Mouse (Mus musculus) thymus, postnatal 25 days (tissue): Measurements from ENCODE around the gene Cfap97d1.
"Not testable (repeated sequence)": the region's sequence is repeated elsewhere in the genome, so short reads cannot be mapped to it uniquely, and the experiment has no call there.

Source experiments
- DNase-seq: peaks from one replicate; pipeline ENCODE4 v3.0.0; 2022

Cfap97d1 gene

DNA sequence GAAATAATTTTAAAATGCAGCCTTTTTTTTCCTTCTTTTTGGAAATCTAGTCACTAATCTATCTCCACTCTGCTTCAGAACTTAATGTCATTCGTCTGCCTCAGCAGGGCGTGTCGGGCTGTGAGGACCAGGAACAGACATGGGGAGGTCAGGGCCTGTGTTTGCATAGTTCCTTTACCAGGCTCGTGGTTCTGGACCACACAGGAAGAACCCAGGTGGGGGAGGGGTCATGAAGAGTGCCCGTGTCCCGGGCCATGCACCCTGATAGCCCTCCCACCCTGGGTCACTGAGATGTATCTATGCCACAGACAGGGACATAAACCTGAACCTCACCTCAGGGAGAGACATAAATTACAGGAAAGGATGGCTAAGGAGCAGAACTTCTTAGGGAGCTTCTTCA lies 9.9 kb upstream of the Cfap97d1 start:
- DNase-seq: no peak

GRCm38 (mm10) chr11:101974923-101975322 lies 9.2 kb upstream of the Cfap97d1 start:
- no peak for DNase-seq

DNA sequence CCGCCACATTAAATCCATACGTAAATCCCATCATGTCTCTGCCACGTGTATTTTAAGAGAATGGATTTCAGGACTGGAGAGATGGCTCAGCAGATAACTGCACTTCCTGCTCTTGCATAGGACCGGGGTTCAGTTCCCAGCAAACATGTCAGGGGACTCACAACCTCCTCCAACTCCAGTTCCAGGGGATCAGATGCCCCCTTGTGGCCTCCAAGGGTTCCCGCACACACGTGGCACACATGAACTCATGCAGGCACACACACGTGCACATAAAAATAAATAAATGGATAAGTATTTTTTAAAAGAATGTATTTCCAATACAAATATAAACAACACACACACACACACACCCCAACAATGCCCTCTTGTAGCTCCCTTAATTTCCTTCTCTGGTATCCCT lies 7.1 kb upstream of the Cfap97d1 start:
- DNase-seq: no peak

DNA sequence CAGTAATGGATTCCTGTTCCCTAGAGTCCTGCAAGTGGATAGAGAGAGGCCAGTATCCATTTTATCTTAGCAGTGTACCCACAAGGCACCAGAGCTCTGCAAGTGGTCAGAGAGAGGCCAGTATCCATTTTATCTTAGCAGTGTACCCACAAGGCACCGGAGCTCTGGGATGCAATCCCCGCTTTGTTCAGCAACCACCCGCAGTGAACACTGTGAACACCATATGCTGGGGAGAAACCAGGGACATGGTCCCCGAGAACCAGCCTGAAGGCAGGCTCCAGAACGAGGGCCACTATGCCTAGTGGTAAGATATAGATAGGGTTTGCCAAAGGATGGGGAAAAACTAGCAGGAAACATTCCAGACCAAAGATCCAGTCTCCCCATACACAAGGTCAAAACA lies 4.9 kb upstream of the Cfap97d1 start:
- no peak for DNase-seq

DNA sequence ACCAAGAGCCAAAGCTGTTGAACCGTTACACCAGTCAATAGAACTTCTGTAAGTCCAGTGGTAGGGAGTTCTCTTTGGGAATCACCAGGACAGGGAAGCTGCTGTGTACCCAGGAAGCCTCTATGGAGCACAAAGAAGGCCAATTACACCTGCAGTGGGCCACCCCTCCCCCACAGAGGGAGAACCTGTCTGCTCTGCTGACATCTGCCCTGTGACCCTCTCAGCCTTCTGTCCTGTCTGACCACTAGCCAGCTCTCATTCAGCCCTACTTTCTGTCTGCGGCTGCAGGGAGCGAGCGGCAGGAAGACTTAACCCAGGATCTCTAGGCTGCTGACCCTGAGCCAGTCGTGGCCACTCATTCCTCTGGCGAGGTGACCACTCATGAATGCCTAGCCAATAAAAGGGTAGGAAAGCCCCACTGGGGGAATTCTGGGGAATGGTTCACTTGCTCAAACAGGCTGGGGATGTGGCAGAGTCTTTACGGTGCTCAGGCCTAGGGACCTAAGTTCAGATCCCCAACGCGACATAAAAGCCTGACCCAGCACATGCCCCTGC lies 3.4 kb upstream of the Cfap97d1 start:
- no peak for DNase-seq

GRCm38 (mm10) chr11:101981850-101982249 lies 2.2 kb upstream of the Cfap97d1 start:
- no peak for DNase-seq

- DNase-seq: no peak
Observed at GRCm38 (mm10) chr11:101982981-101983411, 1.1 kb upstream of the Cfap97d1 start.

GRCm38 (mm10) chr11:101983431-101983921 lies 603 bp upstream of the Cfap97d1 start:
- DNase-seq: no peak

- not testable (repeated sequence) for DNase-seq
Observed at GRCm38 (mm10) chr11:101985450-101985849, 1.4 kb downstream of the Cfap97d1 start.

DNA sequence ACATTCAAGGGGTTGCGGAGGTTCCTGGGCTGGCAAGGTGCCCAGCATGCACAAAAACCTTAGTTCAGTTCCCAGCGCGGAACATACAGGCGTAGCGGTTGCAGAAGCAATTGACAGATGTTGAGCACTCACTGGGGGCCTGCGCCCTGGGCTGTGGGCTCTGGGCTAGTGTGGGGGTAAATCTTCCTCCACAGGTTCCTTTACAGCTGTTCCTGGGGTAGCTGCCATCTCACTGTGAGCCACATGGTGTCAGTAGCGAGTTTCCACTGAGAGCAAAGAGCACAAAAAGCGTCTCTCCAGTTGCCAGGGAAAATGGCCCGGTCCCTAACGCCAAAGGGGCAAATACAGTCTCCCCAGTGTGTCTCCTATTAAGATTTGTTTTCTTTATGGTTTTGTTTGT lies 1.9 kb downstream of the Cfap97d1 start:
- DNase-seq: peak; percentile 47

GRCm38 (mm10) chr11:101986913-101987312 lies 2.8 kb downstream of the Cfap97d1 start, which contains the start of gene Dusp3:
Dusp3 (minus strand) TSS chr11:101987013.
- DNase-seq: no peak

GRCm38 (mm10) chr11:101990244-101990643 lies 6.2 kb downstream of the Cfap97d1 start:
- DNase-seq: no peak

- DNase-seq: no peak
Observed at GRCm38 (mm10) chr11:101991813-101992212, 7.7 kb downstream of the Cfap97d1 start.

- no peak for DNase-seq
Observed at GRCm38 (mm10) chr11:101992411-101992810, 8.3 kb downstream of the Cfap97d1 start.

- DNase-seq: no peak
Observed at GRCm38 (mm10) chr11:101994100-101994499, 10.0 kb downstream of the Cfap97d1 start.

- no peak for DNase-seq
Observed at GRCm38 (mm10) chr11:101995938-101996337, 11.9 kb downstream of the Cfap97d1 start.

DNA sequence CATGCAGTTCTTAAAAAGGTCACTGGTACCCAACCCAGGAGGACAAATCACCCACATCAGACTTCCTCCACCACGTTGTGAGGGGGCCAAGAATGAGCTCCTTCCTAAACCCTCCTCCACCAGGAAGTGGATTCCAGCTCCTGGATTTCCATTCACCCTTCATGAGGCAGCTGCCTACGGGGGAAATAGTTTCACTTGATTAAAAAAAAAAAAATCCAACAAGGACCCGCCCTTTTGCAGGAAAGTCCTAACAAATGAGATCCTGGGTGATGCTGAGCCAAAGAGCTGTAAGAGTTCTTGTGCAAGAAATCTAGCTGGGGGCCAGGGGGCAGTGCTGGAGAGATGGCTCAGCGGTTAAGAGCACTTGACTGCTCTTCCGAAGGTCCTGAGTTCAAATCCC lies 14.2 kb downstream of the Cfap97d1 start:
- DNase-seq: no peak

- no peak for DNase-seq
Observed at GRCm38 (mm10) chr11:101999466-101999865, 15.4 kb downstream of the Cfap97d1 start.

GRCm38 (mm10) chr11:102004251-102004650 lies 20.2 kb downstream of the Cfap97d1 start:
- DNase-seq: no peak

GRCm38 (mm10) chr11:102006271-102006670 lies 22.2 kb downstream of the Cfap97d1 start:
- DNase-seq: no peak

DNA sequence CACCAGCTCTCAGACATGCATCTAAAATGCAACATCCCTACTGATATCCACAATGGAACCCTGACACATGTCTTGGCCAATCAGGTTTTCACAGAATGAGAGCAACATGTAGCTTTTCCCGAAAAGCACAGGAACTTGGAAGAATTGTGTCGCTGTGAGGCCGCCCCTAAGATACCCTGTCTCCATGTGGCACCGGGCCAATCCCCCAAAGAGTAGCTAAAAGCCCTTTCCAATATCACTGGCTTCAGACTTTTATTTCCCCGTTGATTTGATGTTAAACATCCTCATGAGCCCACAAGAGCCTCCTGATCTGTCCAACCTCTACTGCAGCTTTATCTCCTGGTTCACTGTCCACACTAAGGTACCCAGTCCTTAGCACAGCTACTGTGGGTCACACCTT lies 22.6 kb downstream of the Cfap97d1 start:
- no peak for DNase-seq

DNA sequence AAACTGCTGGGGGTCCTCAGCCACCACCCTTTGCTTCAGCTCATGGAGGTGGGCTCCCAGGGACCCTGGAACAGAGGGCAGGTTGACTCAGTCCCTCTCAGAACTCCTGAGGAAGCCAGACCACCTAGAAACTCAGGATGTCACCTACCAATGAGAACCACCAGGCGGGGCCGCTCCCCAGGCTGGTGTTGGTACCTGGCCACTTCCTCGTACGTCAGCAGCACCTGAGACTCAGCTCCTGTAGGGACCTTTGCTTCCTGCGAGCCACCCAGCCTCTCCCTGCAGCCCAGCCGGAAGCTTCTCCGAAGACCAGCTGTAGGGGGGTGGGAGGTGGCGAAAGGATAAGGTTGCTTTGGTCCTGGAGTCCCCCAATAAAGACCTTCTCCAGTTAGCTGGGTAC lies 24.3 kb downstream of the Cfap97d1 start:
- no peak for DNase-seq

DNA sequence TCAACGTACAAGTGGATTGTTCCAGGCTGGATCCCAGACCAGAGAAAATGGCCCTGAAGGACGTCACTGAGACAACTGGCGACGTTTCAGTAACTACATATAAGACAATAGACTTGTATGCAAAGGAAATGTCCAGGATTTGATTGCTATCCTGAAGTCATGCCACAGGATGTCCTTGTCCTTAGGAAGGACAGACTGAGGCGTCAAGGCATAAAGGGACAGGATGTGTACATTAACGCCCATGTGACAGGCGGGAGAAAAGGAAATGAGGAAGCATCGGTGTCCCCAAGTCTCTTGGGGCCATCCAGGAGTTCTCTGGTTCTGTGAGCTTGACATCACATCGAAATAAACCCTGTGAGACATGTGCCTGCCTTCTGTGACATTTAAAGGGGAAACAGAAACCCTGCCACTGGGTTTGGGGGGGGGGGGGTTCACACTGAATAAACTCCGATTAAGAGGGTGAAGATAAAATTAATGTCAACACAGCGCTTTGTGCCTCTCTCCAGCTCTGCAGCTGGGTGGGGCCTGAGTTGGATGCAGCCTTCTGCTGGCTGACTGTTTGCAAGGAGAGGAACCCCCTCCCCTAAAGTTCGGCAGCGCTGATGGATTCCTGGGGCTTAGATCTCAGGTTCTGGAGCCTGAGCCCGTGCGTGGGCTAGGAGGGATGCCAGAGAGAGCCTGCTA lies 25.0 kb downstream of the Cfap97d1 start:
- DNase-seq: no peak

DNA sequence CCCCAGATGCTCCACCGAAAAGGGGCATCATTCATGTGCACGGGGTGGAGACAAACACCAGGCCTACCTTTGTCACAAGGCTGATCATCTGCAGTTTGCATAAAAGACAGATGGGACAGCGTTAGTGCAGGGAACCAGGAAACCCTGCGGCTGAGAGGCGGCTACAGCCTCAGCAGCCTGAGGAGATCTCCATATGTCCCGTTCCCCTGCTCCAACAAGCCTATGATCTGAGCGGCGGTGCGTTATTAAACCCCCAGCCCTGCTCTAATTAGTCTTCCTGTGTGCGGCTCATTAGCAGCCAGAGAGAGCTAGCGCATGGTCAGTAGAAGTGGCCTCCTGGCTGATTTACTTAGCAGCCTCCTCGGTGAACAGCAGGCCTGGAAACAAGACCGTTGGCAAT lies 26.1 kb downstream of the Cfap97d1 start:
- DNase-seq: no peak

- DNase-seq: no peak
Observed at GRCm38 (mm10) chr11:102011510-102011909, 27.4 kb downstream of the Cfap97d1 start.
